Mouse (Mus musculus) MEL (cell line): ENCODE measurements around the gene Cog4.

ENCODE experiments used
- BHLHE40 ChIP-seq: IDR thresholded peaks from 2 replicates; pipeline ENCODE4 v1.6.1; 2012; ENCODE audit warnings: low read depth, mild to moderate bottlenecking, inconsistent platforms, low read length, improper control_type of control experiment, borderline replicate concordance
- CHD1 ChIP-seq: IDR thresholded peaks from 2 replicates; pipeline ENCODE4 v1.6.1; 2012; ENCODE audit warnings: low read depth, mild to moderate bottlenecking, inconsistent platforms, low read length, improper control_type of control experiment
- CTCF ChIP-seq, 3 experiments: IDR thresholded peaks in 2 of 3; conservative IDR thresholded peaks in 1 of 3; 2 replicates each; pipeline ENCODE4 v1.5.1; 2011 to 2012; ENCODE audit warnings: low read length in 3 of 3, low read depth in 2 of 3, mild to moderate bottlenecking in 2 of 3, improper control_type of control experiment in 1 of 3, inconsistent platforms in 1 of 3, mixed read lengths in 1 of 3, moderate library complexity in 1 of 3; ENCODE audit not compliant: control insufficient read depth in 1 of 3, insufficient read depth in 1 of 3, poor library complexity in 1 of 3, severe bottlenecking in 1 of 3
- EP300 ChIP-seq, 2 experiments: IDR thresholded peaks; 2 replicates each; pipeline ENCODE4 v1.6.1; 2011; ENCODE audit warnings: improper control_type of control experiment in 2 of 2, low read length in 2 of 2, low read depth in 1 of 2, mild to moderate bottlenecking in 1 of 2
- KAT2A ChIP-seq: conservative IDR thresholded peaks from 2 replicates; pipeline ENCODE4 v1.6.1; 2012; ENCODE audit warnings: low read depth, low read length, improper control_type of control experiment, inconsistent platforms
- MAFK ChIP-seq: IDR thresholded peaks from 2 replicates; pipeline ENCODE4 v1.6.1; 2011; ENCODE audit warnings: low read depth, mild to moderate bottlenecking, low read length, improper control_type of control experiment, borderline replicate concordance
- POLR2A ChIP-seq, 2 experiments: IDR thresholded peaks; 2 replicates each; pipeline ENCODE4 v1.6.1; 2011 to 2012; ENCODE audit warnings: low read length in 2 of 2, mild to moderate bottlenecking in 2 of 2, control low read depth in 1 of 2, improper control_type of control experiment in 1 of 2, low read depth in 1 of 2, moderate library complexity in 1 of 2; ENCODE audit not compliant: control insufficient read depth in 1 of 2, insufficient read depth in 1 of 2, poor library complexity in 1 of 2
- POLR2AphosphoS5 ChIP-seq: IDR thresholded peaks from 2 replicates; pipeline ENCODE4 v1.6.1; 2012; ENCODE audit warnings: low read depth, borderline replicate concordance, mild to moderate bottlenecking, inconsistent platforms, low read length, moderate library complexity, mixed read lengths
- ZC3H11A ChIP-seq: IDR thresholded peaks from 2 replicates; pipeline ENCODE4 v1.6.1; 2012; ENCODE audit warnings: low read depth, mild to moderate bottlenecking, inconsistent platforms, low read length, improper control_type of control experiment

DNA sequence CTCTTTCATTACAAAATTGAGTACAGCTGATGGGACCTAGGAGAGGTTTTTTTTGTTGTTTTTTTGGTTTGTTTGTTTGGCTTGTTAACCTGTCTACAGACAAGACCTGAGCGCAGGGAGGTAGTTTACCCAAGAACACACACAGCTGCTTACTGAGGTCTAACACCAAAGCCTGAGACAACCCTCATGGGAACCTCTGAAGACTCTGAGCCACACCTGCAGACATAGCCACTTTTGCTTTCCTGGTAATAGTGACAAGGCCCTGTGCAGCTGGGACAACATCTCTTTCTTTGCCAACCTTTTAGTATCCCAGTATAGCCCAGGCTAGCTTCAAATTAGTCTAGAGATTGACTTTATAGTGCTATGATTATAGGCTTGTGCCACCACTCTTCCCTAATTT lies 40.3 kb upstream of the Cog4 start:
- TF ChIP-seq POLR2A (IDR thresholded peaks at IDR 0.05; ENCODE audit: control insufficient read depth in 1 of 2, insufficient read depth in 1 of 2, low read depth in 1 of 2, low read length in 2 of 2, poor library complexity in 1 of 2) = no peak
- no peak for TF ChIP-seq POLR2AphosphoS5
- no peak for TF ChIP-seq CTCF (IDR thresholded peaks at IDR 0.05 in 2 of 3, conservative IDR thresholded peaks at IDR 0.05 in 1 of 3; ENCODE audit: control insufficient read depth in 1 of 3, insufficient read depth in 1 of 3, low read depth in 2 of 3, low read length in 3 of 3, poor library complexity in 1 of 3, severe bottlenecking in 1 of 3)
- TF ChIP-seq MAFK = no peak
- TF ChIP-seq BHLHE40 = no peak
- no peak for TF ChIP-seq EP300 (IDR thresholded peaks at IDR 0.05; ENCODE audit: low read depth in 1 of 2, low read length in 2 of 2)
- TF ChIP-seq CHD1 = no peak
- TF ChIP-seq KAT2A = no peak
- TF ChIP-seq ZC3H11A = no peak
